Mouse (Mus musculus) CH12.LX (cell line): Measurements from ENCODE around the gene Fam169b. TPM values are rescaled to one million over a fixed set of nuclear protein-coding genes. Genes with fewer than 3 reads are reported as not detected.

Experiments used
- DNase-seq: peaks from one replicate; pipeline ENCODE4 v3.0.0-alpha.2; 2013; ENCODE audit errors: extremely low read depth
- H3K27ac ChIP-seq: 2 replicates; pipeline ENCODE4 v1.5.1; 2012; ENCODE audit warnings: low read depth, mild to moderate bottlenecking, control low read depth, moderate library complexity; ENCODE audit not compliant: insufficient read depth
- H3K27me3 ChIP-seq: replicated peaks from 2 replicates; pipeline ENCODE3; 2012; ENCODE audit warnings: inconsistent platforms
- H3K36me3 ChIP-seq, 2 experiments: replicated peaks in 1 of 2; 2 replicates each; pipeline versions ENCODE3 to v1.6.1; 2012; ENCODE audit warnings: inconsistent platforms in 1 of 2, low read length in 1 of 2, mild to moderate bottlenecking in 1 of 2, mixed read lengths in 1 of 2, moderate library complexity in 1 of 2; ENCODE audit not compliant: control insufficient read depth in 1 of 2, insufficient read depth in 1 of 2
- H3K4me1 ChIP-seq, 2 experiments: 2 replicates each; pipeline ENCODE4 v1.6.1; 2012; ENCODE audit warnings: inconsistent platforms in 1 of 2, moderate library complexity in 1 of 2; ENCODE audit not compliant: insufficient read depth in 2 of 2, control insufficient read depth in 1 of 2
- H3K4me2 ChIP-seq: 2 replicates; pipeline ENCODE4 v1.6.1; 2012; ENCODE audit warnings: low read depth, mild to moderate bottlenecking, control low read depth; ENCODE audit not compliant: poor library complexity, insufficient read depth, severe bottlenecking
- H3K4me3 ChIP-seq, 3 experiments: fragments of 150-350 bp in 1 of 3; sonication (generic) in 1 of 3; replicated peaks in 1 of 3; 2 replicates each; pipeline versions ENCODE3 to v1.5.1; 2011 to 2012; ENCODE audit warnings: low read depth in 2 of 3, low read length in 2 of 3, mild to moderate bottlenecking in 2 of 3, moderate library complexity in 2 of 3, control low read depth in 1 of 3, improper control_type of control experiment in 1 of 3, inconsistent platforms in 1 of 3, mixed read lengths in 1 of 3; ENCODE audit not compliant: poor library complexity in 1 of 3
- H3K79me2 ChIP-seq: replicated peaks from 2 replicates; pipeline ENCODE4 v1.6.1; 2012; ENCODE audit warnings: mild to moderate bottlenecking, moderate library complexity; ENCODE audit not compliant: control insufficient read depth, poor library complexity, insufficient read depth, severe bottlenecking; ENCODE audit errors: extremely low read depth
- H3K9ac ChIP-seq: 2 replicates; pipeline ENCODE4 v1.6.1; 2012; ENCODE audit warnings: low read depth, mild to moderate bottlenecking, control low read depth, moderate library complexity; ENCODE audit not compliant: insufficient read depth
- H3K9me3 ChIP-seq: replicated peaks from 2 replicates; pipeline ENCODE3; 2012; ENCODE audit warnings: low read length, inconsistent platforms, mixed read lengths
- BHLHE40 ChIP-seq: IDR thresholded peaks from 2 replicates; pipeline ENCODE4 v1.6.1; 2011; ENCODE audit warnings: mild to moderate bottlenecking, low read depth, low read length, improper control_type of control experiment
- CHD1 ChIP-seq: IDR thresholded peaks from 2 replicates; pipeline ENCODE4 v1.6.1; 2012; ENCODE audit warnings: low read depth, low read length, improper control_type of control experiment, inconsistent platforms
- CHD2 ChIP-seq: IDR thresholded peaks from 2 replicates; pipeline ENCODE4 v1.6.1; 2011; ENCODE audit warnings: low read length, improper control_type of control experiment
- CTCF ChIP-seq, 2 experiments: IDR thresholded peaks in 1 of 2; conservative IDR thresholded peaks in 1 of 2; 2 replicates each; pipeline ENCODE4 v1.5.1; 2011 to 2012; ENCODE audit warnings: low read depth in 2 of 2, low read length in 2 of 2, improper control_type of control experiment in 1 of 2, inconsistent platforms in 1 of 2, mild to moderate bottlenecking in 1 of 2, moderate library complexity in 1 of 2
- E2F4 ChIP-seq: IDR thresholded peaks from 2 replicates; pipeline ENCODE4 v1.6.1; 2011; ENCODE audit warnings: low read depth, low read length, improper control_type of control experiment; ENCODE audit not compliant: insufficient replicate concordance
- ELF1 ChIP-seq: IDR thresholded peaks from 2 replicates; pipeline ENCODE4 v1.6.1; 2014; ENCODE audit warnings: low read depth, mild to moderate bottlenecking, inconsistent platforms, low read length, improper control_type of control experiment
- EP300 ChIP-seq: IDR thresholded peaks from 2 replicates; pipeline ENCODE4 v1.6.1; 2011; ENCODE audit warnings: low read length, improper control_type of control experiment
- ETS1 ChIP-seq: conservative IDR thresholded peaks from 2 replicates; pipeline ENCODE4 v1.6.1; 2012; ENCODE audit warnings: low read depth, mild to moderate bottlenecking, inconsistent platforms, low read length, improper control_type of control experiment, moderate library complexity
- GABPA ChIP-seq: IDR thresholded peaks from 2 replicates; pipeline ENCODE4 v1.6.1; 2012; ENCODE audit warnings: low read depth, low read length, improper control_type of control experiment, inconsistent platforms; ENCODE audit not compliant: insufficient replicate concordance
- HCFC1 ChIP-seq: IDR thresholded peaks from 2 replicates; pipeline ENCODE4 v1.6.1; 2012; ENCODE audit warnings: low read depth, mild to moderate bottlenecking, inconsistent platforms, low read length, improper control_type of control experiment
- IRF4 ChIP-seq: IDR thresholded peaks from 2 replicates; pipeline ENCODE4 v1.6.1; 2014; ENCODE audit warnings: low read depth, mild to moderate bottlenecking, inconsistent platforms, low read length, improper control_type of control experiment
- JUN ChIP-seq: IDR thresholded peaks from 2 replicates; pipeline ENCODE4 v1.6.1; 2011; ENCODE audit warnings: low read depth, mild to moderate bottlenecking, low read length, improper control_type of control experiment, moderate library complexity; ENCODE audit not compliant: insufficient read depth
- JUND ChIP-seq: conservative IDR thresholded peaks from 2 replicates; pipeline ENCODE4 v1.6.1; 2011; ENCODE audit warnings: low read depth, low read length, improper control_type of control experiment
- KAT2A ChIP-seq: IDR thresholded peaks from 2 replicates; pipeline ENCODE4 v1.6.1; 2012; ENCODE audit warnings: low read length, improper control_type of control experiment, inconsistent platforms; ENCODE audit not compliant: insufficient replicate concordance
- MAFK ChIP-seq: IDR thresholded peaks from 2 replicates; pipeline ENCODE4 v1.6.1; 2011; ENCODE audit warnings: low read length, improper control_type of control experiment; ENCODE audit not compliant: insufficient replicate concordance
- MAX ChIP-seq: IDR thresholded peaks from 2 replicates; pipeline ENCODE4 v1.6.1; 2011; ENCODE audit warnings: low read length, improper control_type of control experiment
- MAZ ChIP-seq: IDR thresholded peaks from 2 replicates; pipeline ENCODE4 v1.6.1; 2012; ENCODE audit warnings: low read depth, mild to moderate bottlenecking, inconsistent platforms, low read length, improper control_type of control experiment, moderate library complexity
- MEF2A ChIP-seq: IDR thresholded peaks from 2 replicates; pipeline ENCODE4 v1.6.1; 2014; ENCODE audit warnings: low read depth, mild to moderate bottlenecking, inconsistent platforms, low read length, improper control_type of control experiment, borderline replicate concordance
- MXI1 ChIP-seq: IDR thresholded peaks from 2 replicates; pipeline ENCODE4 v1.6.1; 2011; ENCODE audit warnings: mild to moderate bottlenecking, low read depth, low read length, improper control_type of control experiment
- MYC ChIP-seq: IDR thresholded peaks from 2 replicates; pipeline ENCODE4 v1.6.1; 2011; ENCODE audit warnings: low read depth, mild to moderate bottlenecking, improper control_type of control experiment, low read length
- NELFE ChIP-seq: IDR thresholded peaks from 2 replicates; pipeline ENCODE4 v1.6.1; 2011; ENCODE audit warnings: low read depth, low read length, improper control_type of control experiment
- NRF1 ChIP-seq: IDR thresholded peaks from 2 replicates; pipeline ENCODE4 v1.6.1; 2014; ENCODE audit warnings: low read depth, mild to moderate bottlenecking, inconsistent platforms, low read length, improper control_type of control experiment, moderate library complexity
- PAX5 ChIP-seq: IDR thresholded peaks from 2 replicates; pipeline ENCODE4 v1.6.1; 2012; ENCODE audit warnings: low read length, inconsistent platforms, mixed read lengths
- POLR2A ChIP-seq: IDR thresholded peaks from 2 replicates; pipeline ENCODE4 v1.6.1; 2011; ENCODE audit warnings: low read depth, mild to moderate bottlenecking, improper control_type of control experiment, low read length
- POLR2AphosphoS2 ChIP-seq: IDR thresholded peaks from 2 replicates; pipeline ENCODE4 v1.6.1; 2011; ENCODE audit warnings: low read depth, low read length, improper control_type of control experiment
- RAD21 ChIP-seq: IDR thresholded peaks from 2 replicates; pipeline ENCODE4 v1.6.1; 2011; ENCODE audit warnings: low read depth, mild to moderate bottlenecking, low read length, improper control_type of control experiment, moderate library complexity
- RCOR1 ChIP-seq: conservative IDR thresholded peaks from 2 replicates; pipeline ENCODE4 v1.6.1; 2012; ENCODE audit warnings: low read depth, mild to moderate bottlenecking, inconsistent platforms, low read length, improper control_type of control experiment
- SIN3A ChIP-seq: IDR thresholded peaks from 2 replicates; pipeline ENCODE4 v1.6.1; 2012; ENCODE audit warnings: low read length, improper control_type of control experiment, inconsistent platforms
- SMC3 ChIP-seq: IDR thresholded peaks from 2 replicates; pipeline ENCODE4 v1.6.1; 2011; ENCODE audit warnings: low read depth, low read length, improper control_type of control experiment
- TBP ChIP-seq: conservative IDR thresholded peaks from 2 replicates; pipeline ENCODE4 v1.6.1; 2011; ENCODE audit warnings: low read depth, low read length, improper control_type of control experiment
- TCF12 ChIP-seq: IDR thresholded peaks from 2 replicates; pipeline ENCODE4 v1.6.1; 2014; ENCODE audit warnings: low read depth, mild to moderate bottlenecking, inconsistent platforms, low read length, improper control_type of control experiment
- UBTF ChIP-seq: IDR thresholded peaks from 2 replicates; pipeline ENCODE4 v1.6.1; 2012; ENCODE audit warnings: low read depth, mild to moderate bottlenecking, inconsistent platforms, low read length, improper control_type of control experiment, moderate library complexity
- USF1 ChIP-seq: IDR thresholded peaks from 2 replicates; pipeline ENCODE4 v1.6.1; 2014; ENCODE audit warnings: low read depth, mild to moderate bottlenecking, inconsistent platforms, low read length, improper control_type of control experiment
- USF2 ChIP-seq: conservative IDR thresholded peaks from 2 replicates; pipeline ENCODE4 v1.6.1; 2011; ENCODE audit warnings: low read depth, low read length, improper control_type of control experiment
- ZC3H11A ChIP-seq: IDR thresholded peaks from 2 replicates; pipeline ENCODE4 v1.6.1; 2012; ENCODE audit warnings: low read depth, mild to moderate bottlenecking, inconsistent platforms, low read length, improper control_type of control experiment
- ZKSCAN1 ChIP-seq: IDR thresholded peaks from 2 replicates; pipeline ENCODE4 v1.6.1; 2012; ENCODE audit warnings: low read depth, inconsistent platforms, low read length, improper control_type of control experiment, borderline replicate concordance
- ZMIZ1 ChIP-seq: IDR thresholded peaks from 2 replicates; pipeline ENCODE4 v1.6.1; 2012; ENCODE audit warnings: low read depth, mild to moderate bottlenecking, inconsistent platforms, low read length, improper control_type of control experiment
- ZNF384 ChIP-seq: IDR thresholded peaks from 2 replicates; pipeline ENCODE4 v1.6.1; 2012; ENCODE audit warnings: low read depth, low read length, improper control_type of control experiment, inconsistent platforms
- dilution Hi-C: fragments of 300-500 bp; cut with MboI; formaldehyde crosslinking; loops from 2 replicates; pipeline ENCODE4 v1.14.3; 2020; ENCODE audit warnings: low sequenced_read_pairs; ENCODE audit not compliant: extremely low pct_unique_long_range_greater_than_20kb, extremely low pct_ligation_motif_present
- in situ Hi-C: fragments of 300-500 bp; cut with MboI; formaldehyde crosslinking; loops from 3 replicates; pipeline ENCODE4 v1.14.3; 2019; ENCODE audit warnings: low sequenced_read_pairs, low pct_ligation_motif_present, low pct_unique_long_range_greater_than_20kb, mixed read lengths
- polyA plus RNA-seq: library from polyadenylated mRNA; unstranded; fragments of >175 nt; gene quantifications from 2 replicates; pipeline ENCODE4 v1.2.1, GENCODE M21; 2012; ENCODE audit warnings: low read depth; ENCODE audit not compliant: insufficient read length
- total RNA-seq, 2 experiments: library from RNA; depleted of rRNA; stranded (reverse); fragments of 300-350 nt in 1 of 2; fragments of >200 nt in 1 of 2; gene quantifications; 2 replicates each; pipeline ENCODE4 v1.2.3; 2012 to 2014

Fam169b gene
- total and polyA plus RNA-seq, 3 experiments = 15.9 to 17.0 (median 16.2) TPM

- Histone ChIP-seq H3K79me2 (peaks cover 28% of the 10 kb centered on the region), H3K4me2 (peak overlapping the region; percentile 58; the same call in 1 of the 2 replicates), H3K36me3 (peaks cover 24 to 75% of the 10 kb centered on the region in 2 experiments), H3K27me3 (no peaks in the 10 kb centered on the region), H3K27ac (no peak overlapping the region), H3K9ac (0 out of 2 replicates have a peak overlapping the region, but pooled peaks have one; percentile 6), H3K4me3 (peak overlapping the region in 2 of 3 experiments; percentile 17 to 38), H3K9me3 (no peaks in the 10 kb centered on the region), H3K4me1 (peaks cover 4 to 49% of the 10 kb centered on the region in 2 experiments; a peak in 3 of 4 replicates)
- in situ Hi-C loops (loop anchor here (10.0 to 25.0 kb wide), 2 partner anchors 168 to 491 kb away; no protein-coding TSS in a partner anchor), dilution Hi-C loops (no loop called here)
- peak; percentile 81 for DNase-seq
- peak; percentile 97 for TF ChIP-seq RAD21
- TF ChIP-seq USF1 = no peak
- no peak for TF ChIP-seq IRF4
- no peak for TF ChIP-seq ELF1
- no peak for TF ChIP-seq MAZ
- TF ChIP-seq CTCF (conservative IDR thresholded peaks at IDR 0.05 in 1 of 2, IDR thresholded peaks at IDR 0.05 in 1 of 2; ENCODE audit: low read depth in 2 of 2, low read length in 2 of 2) = peak; percentile 78 to 94
- no peak for TF ChIP-seq TCF12
- no peak for TF ChIP-seq KAT2A
- no peak for TF ChIP-seq PAX5
- no peak for TF ChIP-seq ZNF384
- no peak for TF ChIP-seq CHD2
- no peak for TF ChIP-seq MYC
- no peak for TF ChIP-seq MXI1
- TF ChIP-seq RCOR1 = no peak
- TF ChIP-seq MAFK = no peak
- no peak for TF ChIP-seq POLR2AphosphoS2
- TF ChIP-seq HCFC1 = no peak
- no peak for TF ChIP-seq NRF1
- no peak for TF ChIP-seq ZKSCAN1
- peak; percentile 41; the same call in 1 of the 2 replicates for TF ChIP-seq ZC3H11A
- no peak for TF ChIP-seq POLR2A
- TF ChIP-seq E2F4 = no peak
- peak; percentile 91 for TF ChIP-seq SMC3
- TF ChIP-seq UBTF = no peak
- no peak for TF ChIP-seq ETS1
- no peak for TF ChIP-seq MEF2A
- TF ChIP-seq MAX = no peak
- TF ChIP-seq CHD1 = no peak
- no peak for TF ChIP-seq BHLHE40
- 0 out of 2 replicates have a peak, but pooled peaks have one; percentile 35 for TF ChIP-seq NELFE
- TF ChIP-seq TBP = no peak
- TF ChIP-seq GABPA = no peak
- no peak for TF ChIP-seq USF2
- no peak for TF ChIP-seq JUND
- no peak for TF ChIP-seq JUN
- TF ChIP-seq ZMIZ1 = no peak
- TF ChIP-seq EP300 = no peak
- TF ChIP-seq SIN3A = no peak; the same call in 1 of the 2 replicates
Measured at GRCm38 (mm10) chr7:68302586-68303433, 29.2 kb downstream of the Fam169b start.
